Mouse (Mus musculus) MEL (cell line): ENCODE data around the gene Hoxc5. TPM values are rescaled to one million over a fixed set of nuclear protein-coding genes. Genes with fewer than 3 reads are reported as not detected.

Source experiments
- DNase-seq: peaks from one replicate; pipeline ENCODE4 v3.0.0; 2011; ENCODE audit warnings: low read depth, low spot score
- H3K27ac ChIP-seq: 2 replicates; pipeline ENCODE4 v1.5.1; 2012; ENCODE audit warnings: low read depth, mild to moderate bottlenecking, control low read depth, low read length, moderate library complexity; ENCODE audit not compliant: control insufficient read depth
- H3K27me3 ChIP-seq, 2 experiments: fragments of 150-350 bp in 1 of 2; sonication (generic) in 1 of 2; 2 replicates each; pipeline ENCODE4 v1.6.1; 2012; ENCODE audit warnings: low read length in 2 of 2, mild to moderate bottlenecking in 2 of 2, improper control_type of control experiment in 1 of 2, moderate library complexity in 1 of 2; ENCODE audit not compliant: insufficient read depth in 2 of 2, control insufficient read depth in 1 of 2
- H3K36me3 ChIP-seq, 2 experiments: 2 replicates each; pipeline ENCODE4 v1.6.1; 2012 to 2014; ENCODE audit warnings: low read length in 2 of 2, improper control_type of control experiment in 1 of 2, inconsistent platforms in 1 of 2, mild to moderate bottlenecking in 1 of 2; ENCODE audit not compliant: insufficient read depth in 2 of 2, control insufficient read depth in 1 of 2
- H3K4me1 ChIP-seq, 2 experiments: fragments of 150-350 bp in 1 of 2; sonication (generic) in 1 of 2; 2 replicates each; pipeline ENCODE4 v1.6.1; 2012; ENCODE audit warnings: low read length in 2 of 2, improper control_type of control experiment in 1 of 2, mild to moderate bottlenecking in 1 of 2; ENCODE audit not compliant: insufficient read depth in 2 of 2, control insufficient read depth in 1 of 2
- H3K4me3 ChIP-seq, 2 experiments: fragments of 150-350 bp in 1 of 2; sonication (generic) in 1 of 2; 2 replicates each; pipeline ENCODE4 v1.5.1; 2012; ENCODE audit warnings: low read depth in 2 of 2, low read length in 2 of 2, mild to moderate bottlenecking in 2 of 2, moderate library complexity in 2 of 2, control low read depth in 1 of 2, improper control_type of control experiment in 1 of 2; ENCODE audit not compliant: control insufficient read depth in 1 of 2, insufficient read depth in 1 of 2
- H3K79me2 ChIP-seq: 2 replicates; pipeline ENCODE4 v1.6.1; 2012; ENCODE audit warnings: mild to moderate bottlenecking, low read length, moderate library complexity; ENCODE audit not compliant: control insufficient read depth, poor library complexity, insufficient read depth
- H3K9ac ChIP-seq: 2 replicates; pipeline ENCODE4 v1.6.1; 2012; ENCODE audit warnings: low read depth, mild to moderate bottlenecking, control low read depth, low read length, moderate library complexity; ENCODE audit not compliant: control insufficient read depth, poor library complexity, severe bottlenecking
- H3K9me3 ChIP-seq: fragments of 150-350 bp; sonication (generic); replicated peaks from 2 replicates; pipeline ENCODE4 v1.6.1; 2012; ENCODE audit warnings: mild to moderate bottlenecking, low read length, improper control_type of control experiment, moderate library complexity; ENCODE audit not compliant: insufficient read depth
- BHLHE40 ChIP-seq: IDR thresholded peaks from 2 replicates; pipeline ENCODE4 v1.6.1; 2012; ENCODE audit warnings: low read depth, mild to moderate bottlenecking, inconsistent platforms, low read length, improper control_type of control experiment, borderline replicate concordance
- CHD1 ChIP-seq: IDR thresholded peaks from 2 replicates; pipeline ENCODE4 v1.6.1; 2012; ENCODE audit warnings: low read depth, mild to moderate bottlenecking, inconsistent platforms, low read length, improper control_type of control experiment
- CHD2 ChIP-seq: IDR thresholded peaks from 2 replicates; pipeline ENCODE4 v1.6.1; 2011; ENCODE audit warnings: low read length, improper control_type of control experiment
- CTCF ChIP-seq, 3 experiments: IDR thresholded peaks in 2 of 3; conservative IDR thresholded peaks in 1 of 3; 2 replicates each; pipeline ENCODE4 v1.5.1; 2011 to 2012; ENCODE audit warnings: low read length in 3 of 3, low read depth in 2 of 3, mild to moderate bottlenecking in 2 of 3, improper control_type of control experiment in 1 of 3, inconsistent platforms in 1 of 3, mixed read lengths in 1 of 3, moderate library complexity in 1 of 3; ENCODE audit not compliant: control insufficient read depth in 1 of 3, insufficient read depth in 1 of 3, poor library complexity in 1 of 3, severe bottlenecking in 1 of 3
- E2F4 ChIP-seq: IDR thresholded peaks from 2 replicates; pipeline ENCODE4 v1.6.1; 2011; ENCODE audit warnings: low read depth, low read length, improper control_type of control experiment, borderline replicate concordance
- ELF1 ChIP-seq: IDR thresholded peaks from 2 replicates; pipeline ENCODE4 v1.6.1; 2014; ENCODE audit warnings: low read depth, mild to moderate bottlenecking, inconsistent platforms, low read length, improper control_type of control experiment, moderate library complexity
- EP300 ChIP-seq, 2 experiments: IDR thresholded peaks; 2 replicates each; pipeline ENCODE4 v1.6.1; 2011; ENCODE audit warnings: improper control_type of control experiment in 2 of 2, low read length in 2 of 2, low read depth in 1 of 2, mild to moderate bottlenecking in 1 of 2
- ETS1 ChIP-seq: IDR thresholded peaks from 2 replicates; pipeline ENCODE4 v1.6.1; 2012; ENCODE audit warnings: low read depth, mild to moderate bottlenecking, inconsistent platforms, low read length, improper control_type of control experiment, moderate library complexity
- GATA1 ChIP-seq: IDR thresholded peaks from 2 replicates; pipeline ENCODE4 v1.6.1; 2011; ENCODE audit warnings: low read depth, low read length, improper control_type of control experiment
- JUND ChIP-seq: IDR thresholded peaks from 2 replicates; pipeline ENCODE4 v1.6.1; 2011; ENCODE audit warnings: low read depth, mild to moderate bottlenecking, improper control_type of control experiment, low read length
- KAT2A ChIP-seq: conservative IDR thresholded peaks from 2 replicates; pipeline ENCODE4 v1.6.1; 2012; ENCODE audit warnings: low read depth, low read length, improper control_type of control experiment, inconsistent platforms
- MAX ChIP-seq: IDR thresholded peaks from 2 replicates; pipeline ENCODE4 v1.6.1; 2011; ENCODE audit warnings: low read length, improper control_type of control experiment
- MAZ ChIP-seq: IDR thresholded peaks from 2 replicates; pipeline ENCODE4 v1.6.1; 2012; ENCODE audit warnings: low read depth, mild to moderate bottlenecking, inconsistent platforms, low read length, improper control_type of control experiment
- MEF2A ChIP-seq: IDR thresholded peaks from 2 replicates; pipeline ENCODE4 v1.6.1; 2014; ENCODE audit warnings: low read depth, mild to moderate bottlenecking, inconsistent platforms, low read length, improper control_type of control experiment; ENCODE audit not compliant: poor library complexity, insufficient replicate concordance, severe bottlenecking; ENCODE audit errors: extremely low read depth
- MXI1 ChIP-seq: IDR thresholded peaks from 2 replicates; pipeline ENCODE4 v1.6.1; 2011; ENCODE audit warnings: mild to moderate bottlenecking, low read depth, low read length, improper control_type of control experiment
- MYB ChIP-seq: IDR thresholded peaks from 2 replicates; pipeline ENCODE4 v1.6.1; 2011; ENCODE audit warnings: mild to moderate bottlenecking, low read depth, low read length, improper control_type of control experiment
- MYC ChIP-seq: IDR thresholded peaks from 2 replicates; pipeline ENCODE4 v1.6.1; 2011; ENCODE audit warnings: low read depth, mild to moderate bottlenecking, low read length, improper control_type of control experiment, moderate library complexity
- NELFE ChIP-seq: IDR thresholded peaks from 2 replicates; pipeline ENCODE4 v1.6.1; 2011; ENCODE audit warnings: low read depth, low read length, improper control_type of control experiment
- NRF1 ChIP-seq: IDR thresholded peaks from 2 replicates; pipeline ENCODE4 v1.6.1; 2014; ENCODE audit warnings: low read depth, mild to moderate bottlenecking, inconsistent platforms, low read length, improper control_type of control experiment, moderate library complexity; ENCODE audit not compliant: poor library complexity, insufficient read depth, severe bottlenecking
- POLR2A ChIP-seq, 2 experiments: IDR thresholded peaks; 2 replicates each; pipeline ENCODE4 v1.6.1; 2011 to 2012; ENCODE audit warnings: low read length in 2 of 2, mild to moderate bottlenecking in 2 of 2, control low read depth in 1 of 2, improper control_type of control experiment in 1 of 2, low read depth in 1 of 2, moderate library complexity in 1 of 2; ENCODE audit not compliant: control insufficient read depth in 1 of 2, insufficient read depth in 1 of 2, poor library complexity in 1 of 2
- POLR2AphosphoS2 ChIP-seq: IDR thresholded peaks from 2 replicates; pipeline ENCODE4 v1.6.1; 2011; ENCODE audit warnings: low read length, improper control_type of control experiment
- POLR2AphosphoS5 ChIP-seq: IDR thresholded peaks from 2 replicates; pipeline ENCODE4 v1.6.1; 2012; ENCODE audit warnings: low read depth, borderline replicate concordance, mild to moderate bottlenecking, inconsistent platforms, low read length, moderate library complexity, mixed read lengths
- RAD21 ChIP-seq: IDR thresholded peaks from 2 replicates; pipeline ENCODE4 v1.6.1; 2011; ENCODE audit warnings: mild to moderate bottlenecking, low read depth, low read length, improper control_type of control experiment
- RCOR1 ChIP-seq: IDR thresholded peaks from 2 replicates; pipeline ENCODE4 v1.6.1; 2012; ENCODE audit warnings: low read depth, mild to moderate bottlenecking, inconsistent platforms, low read length, improper control_type of control experiment
- SIN3A ChIP-seq: IDR thresholded peaks from 2 replicates; pipeline ENCODE4 v1.6.1; 2012; ENCODE audit warnings: low read length, improper control_type of control experiment, inconsistent platforms
- SMC3 ChIP-seq: IDR thresholded peaks from 2 replicates; pipeline ENCODE4 v1.6.1; 2011; ENCODE audit warnings: low read depth, low read length, improper control_type of control experiment
- TAL1 ChIP-seq: IDR thresholded peaks from 2 replicates; pipeline ENCODE4 v1.6.1; 2012; ENCODE audit warnings: mild to moderate bottlenecking, inconsistent platforms, low read length, moderate library complexity, mixed read lengths
- TBP ChIP-seq: IDR thresholded peaks from 2 replicates; pipeline ENCODE4 v1.8.0; 2011; ENCODE audit warnings: low read depth, low read length, improper control_type of control experiment
- TCF12 ChIP-seq: IDR thresholded peaks from 2 replicates; pipeline ENCODE4 v1.6.1; 2014; ENCODE audit warnings: low read depth, mild to moderate bottlenecking, inconsistent platforms, low read length, improper control_type of control experiment, moderate library complexity
- UBTF ChIP-seq: IDR thresholded peaks from 2 replicates; pipeline ENCODE4 v1.6.1; 2012; ENCODE audit warnings: low read depth, mild to moderate bottlenecking, inconsistent platforms, low read length, improper control_type of control experiment, moderate library complexity, borderline replicate concordance; ENCODE audit not compliant: insufficient read depth
- USF1 ChIP-seq: IDR thresholded peaks from 2 replicates; pipeline ENCODE4 v1.6.1; 2014; ENCODE audit warnings: low read depth, mild to moderate bottlenecking, inconsistent platforms, low read length, improper control_type of control experiment, moderate library complexity
- ZC3H11A ChIP-seq: IDR thresholded peaks from 2 replicates; pipeline ENCODE4 v1.6.1; 2012; ENCODE audit warnings: low read depth, mild to moderate bottlenecking, inconsistent platforms, low read length, improper control_type of control experiment
- ZKSCAN1 ChIP-seq: IDR thresholded peaks from 2 replicates; pipeline ENCODE4 v1.6.1; 2012; ENCODE audit warnings: low read depth, mild to moderate bottlenecking, inconsistent platforms, low read length, improper control_type of control experiment, moderate library complexity
- ZNF384 ChIP-seq: IDR thresholded peaks from 2 replicates; pipeline ENCODE4 v1.6.1; 2012; ENCODE audit warnings: low read depth, mild to moderate bottlenecking, inconsistent platforms, low read length, improper control_type of control experiment
- polyA plus RNA-seq, 2 experiments: library from polyadenylated mRNA; stranded (reverse) in 1 of 2; unstranded in 1 of 2; fragments of >175 nt in 1 of 2; fragments of >200 nt in 1 of 2; gene quantifications; 2 replicates each; pipeline versions ENCODE4 v1.2.1 to v1.2.4; 2012; ENCODE audit warnings: low replicate concordance in 2 of 2, low read depth in 1 of 2; ENCODE audit not compliant: insufficient read length in 2 of 2, insufficient read depth in 1 of 2, missing spikeins in 1 of 2
- total RNA-seq: library from RNA; depleted of rRNA; stranded (reverse); fragments of 300-350 nt; gene quantifications from 2 replicates; pipeline ENCODE4 v1.2.3, GENCODE M21; 2012

Gene Hoxc5
- total and polyA plus RNA-seq, 3 experiments: 0.46 to 3.0 TPM; not detected in 1

- Histone ChIP-seq H3K27ac (peak overlapping the region; percentile 78), H3K36me3 (peaks cover 0 to 5% of the 10 kb centered on the region in 2 experiments; a peak in 1 of 4 replicates), H3K4me3 (peak overlapping the region; percentile 69 to 80), H3K27me3 (peaks cover 3 to 20% of the 10 kb centered on the region in 2 experiments; a peak in 3 of 4 replicates), H3K79me2 (no peaks in the 10 kb centered on the region; the same call in 1 of the 2 replicates), H3K9ac (peak overlapping the region; percentile 69), H3K9me3 (no peaks in the 10 kb centered on the region), H3K4me1 (peaks cover 5 to 6% of the 10 kb centered on the region in 2 experiments; a peak in 3 of 4 replicates)
- peak; percentile 84 for DNase-seq
- TF ChIP-seq MEF2A (no peak), ZKSCAN1 (peak; percentile 14; the same call in 1 of the 2 replicates), POLR2A (IDR thresholded peaks at IDR 0.05; ENCODE audit: control insufficient read depth in 1 of 2, insufficient read depth in 1 of 2, low read depth in 1 of 2, low read length in 2 of 2, poor library complexity in 1 of 2) (peak; percentile 50 to 91; a peak in 3 of 4 replicates), ELF1 (peak; percentile 65), POLR2AphosphoS2 (peak; percentile 91), MAZ (peak; percentile 52; the same call in 1 of the 2 replicates), MAX (peak; percentile 15), RCOR1 (no peak; the same call in 1 of the 2 replicates), CHD2 (no peak), NELFE (peak; percentile 82), ZNF384 (peak; percentile 90), KAT2A (no peak), EP300 (IDR thresholded peaks at IDR 0.05; ENCODE audit: low read depth in 1 of 2, low read length in 2 of 2) (peak; percentile 39 to 74), MYC (peak; percentile 41; the same call in 1 of the 2 replicates), CTCF (IDR thresholded peaks at IDR 0.05 in 2 of 3, conservative IDR thresholded peaks at IDR 0.05 in 1 of 3; ENCODE audit: control insufficient read depth in 1 of 3, insufficient read depth in 1 of 3, low read depth in 2 of 3, low read length in 3 of 3, poor library complexity in 1 of 3, severe bottlenecking in 1 of 3) (peak in 1 of 3 experiments; percentile 9; a peak in 1 of 6 replicates), TBP (peak; percentile 93), UBTF (no peak), RAD21 (no peak; the same call in 1 of the 2 replicates), TCF12 (0 out of 2 replicates have a peak, but pooled peaks have one; percentile 57), POLR2AphosphoS5 (no peak), SMC3 (peak; percentile 19; the same call in 1 of the 2 replicates), BHLHE40 (peak; percentile 14; the same call in 1 of the 2 replicates), MXI1 (peak; percentile 67; the same call in 1 of the 2 replicates), CHD1 (no peak), GATA1 (peak; percentile 78), ETS1 (peak; percentile 64), TAL1 (peak; percentile 23; the same call in 1 of the 2 replicates), JUND (no peak), USF1 (no peak), MYB (0 out of 2 replicates have a peak, but pooled peaks have one; percentile 28), SIN3A (peak; percentile 73), NRF1 (no peak), E2F4 (no peak), ZC3H11A (no peak)
These were observed 21.8 kb upstream of the Hoxc5 start for GRCm38 (mm10) chr15:102945185-102946077.
